Mouse (Mus musculus) thymus, adult 18-20 months (tissue): Measurements from ENCODE around the gene S100a4.
A peak's percentile ranks its signal among the peaks of the same experiment; 100 is the strongest.

Experiments
- DNase-seq, 2 experiments: peaks; one replicate each; pipeline ENCODE4 v3.0.0; 2022; ENCODE audit warnings: mixed read lengths in 2 of 2

The S100a4 gene

DNA sequence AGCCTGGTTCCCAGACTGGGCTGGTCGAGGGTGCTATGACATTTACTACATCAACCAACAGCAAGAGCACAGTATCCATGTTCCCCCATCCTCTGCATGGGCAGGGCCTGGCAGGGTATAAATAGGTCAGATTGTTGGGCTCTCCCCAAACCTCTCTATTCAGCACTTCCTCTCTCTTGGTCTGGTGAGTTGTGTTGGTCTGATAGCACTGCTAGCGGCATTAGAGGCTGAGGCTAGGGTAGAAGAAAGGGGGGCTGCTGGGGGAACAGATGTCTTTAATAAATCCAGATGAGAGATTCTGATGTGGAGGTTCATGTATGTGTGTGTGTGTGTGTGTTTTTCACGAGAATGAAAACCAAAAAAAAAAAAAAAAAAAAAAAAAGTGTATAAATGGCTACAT, at the start of gene S100a4:
TSS of gene S100a4 (plus strand) at position 149 of the 400 bp plus-strand sequence.
- no peak for DNase-seq

DNA sequence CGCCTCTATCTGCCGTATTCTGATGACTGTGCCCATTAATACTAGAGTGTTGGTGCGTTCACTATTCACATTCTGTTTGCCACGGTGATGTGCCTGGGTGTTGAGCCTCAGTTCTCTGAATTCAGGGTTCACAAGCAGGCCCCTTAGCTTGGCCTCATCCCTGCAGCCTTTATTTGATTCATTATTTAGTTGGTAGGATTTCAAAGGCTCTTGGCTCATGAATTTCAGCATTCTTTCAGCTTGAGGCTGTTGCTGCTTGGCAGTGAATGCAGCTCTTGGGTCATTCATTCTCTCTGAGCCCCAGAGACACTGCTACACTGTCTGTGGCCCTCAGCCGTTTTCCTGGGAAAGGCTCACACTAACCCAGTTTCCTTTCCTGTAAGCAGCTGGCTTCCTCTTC, 47.6 kb upstream of the S100a4 start:
- DNase-seq = no peak

DNA sequence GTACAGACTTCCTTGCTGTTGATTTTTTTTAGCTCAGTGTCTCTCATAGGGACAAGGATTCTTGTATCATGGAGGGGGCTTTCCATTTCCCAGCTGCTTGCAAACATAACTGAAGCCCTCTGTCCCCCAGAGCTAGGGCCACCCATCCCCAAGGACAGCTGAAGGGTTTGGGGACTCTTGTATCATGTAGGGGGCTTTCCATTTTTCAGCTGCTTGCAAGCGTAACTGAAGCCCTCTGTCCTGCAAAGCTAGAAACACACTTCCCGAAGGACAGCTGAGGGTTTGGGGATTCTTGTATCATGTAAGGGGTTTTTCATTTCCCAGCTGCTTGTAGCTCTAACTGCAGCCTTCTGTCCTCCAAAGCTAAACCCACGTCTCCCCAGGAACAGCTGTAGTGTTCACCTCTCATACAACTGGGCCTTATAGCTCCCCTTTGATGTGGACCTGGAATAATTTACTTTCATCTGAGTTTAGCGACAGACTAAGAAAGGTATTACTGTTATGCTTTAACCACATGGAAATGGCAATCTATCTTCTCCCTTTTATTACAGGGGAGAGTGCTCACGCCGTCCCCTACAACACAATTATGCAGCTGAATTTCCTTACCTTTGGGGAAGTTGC, 43.5 kb upstream of the S100a4 start, which contains the start of gene S100a3:
TSS of gene S100a3 (plus strand) at position 571 of the 621 bp plus-strand sequence.
- DNase-seq = no peak

- no peak for DNase-seq
Measured at GRCm38 (mm10) chr3:90574691-90575090, 28.9 kb upstream of the S100a4 start.

- no peak for DNase-seq
Measured at GRCm38 (mm10) chr3:90575320-90575719, 28.3 kb upstream of the S100a4 start.

- DNase-seq = no peak
Measured at GRCm38 (mm10) chr3:90576351-90577001, 27.1 kb upstream of the S100a4 start.

- DNase-seq = no peak
Measured at GRCm38 (mm10) chr3:90579433-90579832, 24.1 kb upstream of the S100a4 start.

GRCm38 (mm10) chr3:90581141-90581540, 22.4 kb upstream of the S100a4 start:
- DNase-seq = no peak

DNA sequence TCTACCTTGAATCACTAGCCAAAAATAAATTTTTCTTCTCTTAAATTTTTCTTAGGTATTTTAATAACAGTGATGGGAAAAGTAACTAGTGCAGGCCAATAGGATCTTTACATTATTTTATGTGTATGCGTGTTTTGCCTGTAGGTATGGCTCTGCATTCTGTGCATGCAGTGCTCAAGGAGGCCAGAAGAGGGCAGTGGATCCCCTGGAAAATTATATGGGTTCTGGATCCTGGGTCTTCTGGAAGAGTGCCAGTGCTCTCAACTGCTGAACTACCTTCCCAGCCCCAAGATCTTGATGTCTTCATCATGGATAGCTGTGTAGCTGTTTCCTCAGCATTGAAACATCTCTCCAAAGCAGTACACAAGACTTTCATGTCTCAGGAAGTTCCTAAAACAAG, 21.4 kb upstream of the S100a4 start:
- no peak for DNase-seq

GRCm38 (mm10) chr3:90582556-90582955, 21.0 kb upstream of the S100a4 start:
- DNase-seq = no peak

GRCm38 (mm10) chr3:90583893-90584292, 19.7 kb upstream of the S100a4 start:
- DNase-seq = no peak

DNA sequence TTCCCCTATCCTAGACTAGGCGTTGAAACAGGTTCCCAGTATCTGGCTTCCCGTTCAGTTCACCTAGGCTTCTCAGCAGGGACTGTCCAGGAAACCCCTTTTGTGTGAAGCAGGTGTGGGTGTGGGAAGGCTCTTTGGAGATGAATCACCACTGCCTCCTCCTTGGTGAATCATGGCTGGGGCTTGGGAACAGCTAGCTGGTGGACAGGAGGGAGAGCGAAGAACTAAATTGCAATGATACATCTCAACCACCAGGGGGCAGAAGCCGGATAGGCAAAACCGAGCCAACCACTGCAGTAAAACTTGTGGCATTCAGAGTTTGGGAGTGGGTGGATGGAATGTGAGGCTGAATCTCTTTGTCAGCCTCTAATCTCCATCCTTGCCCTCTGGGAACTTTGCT, 18.0 kb upstream of the S100a4 start:
- DNase-seq = peak; percentile 35 to 38

- peak; percentile 21 to 36 for DNase-seq
Measured at GRCm38 (mm10) chr3:90586016-90586643, 17.4 kb upstream of the S100a4 start.

DNA sequence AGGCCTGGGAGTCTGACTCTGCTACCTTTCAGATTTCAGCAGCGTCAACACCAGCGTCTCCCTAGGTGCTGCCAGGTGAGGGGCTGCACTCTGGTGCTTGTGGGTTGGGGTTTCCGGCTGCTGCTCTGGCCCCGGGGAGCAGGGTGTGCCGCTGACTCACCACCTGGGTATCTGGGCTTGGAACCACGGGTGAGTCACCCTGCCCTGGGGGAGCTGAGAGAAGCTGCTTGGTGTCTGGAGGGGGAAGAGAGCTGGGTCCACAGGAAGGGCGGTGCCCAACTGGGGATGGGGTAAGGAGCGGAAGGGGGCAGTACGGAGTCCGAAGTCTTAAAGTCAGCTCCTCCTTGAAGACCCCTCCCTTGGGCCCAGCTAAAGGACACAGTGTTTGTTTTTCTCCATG, 16.7 kb upstream of the S100a4 start:
- peak; percentile 86 to 91 for DNase-seq

GRCm38 (mm10) chr3:90587361-90588101, 16.0 kb upstream of the S100a4 start:
- DNase-seq = no peak

DNA sequence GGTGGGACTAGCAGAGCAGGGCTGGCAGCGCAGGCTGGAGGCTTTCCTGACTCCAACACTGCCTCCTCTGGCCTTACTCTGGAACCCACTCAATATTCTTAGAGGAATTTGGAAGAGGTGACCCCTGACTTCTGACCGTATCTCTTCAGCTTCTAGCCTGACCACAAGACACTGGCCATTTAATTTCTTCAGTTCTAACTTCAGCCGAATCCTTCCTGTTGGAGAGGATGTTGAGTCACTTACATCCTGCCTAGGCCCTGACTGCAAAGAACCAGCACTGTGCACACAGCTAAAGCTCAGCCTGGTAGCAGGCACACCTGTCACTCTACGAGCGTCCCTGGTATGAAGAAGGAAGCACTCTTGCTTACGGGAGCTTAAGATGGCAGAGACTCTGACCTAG, 14.2 kb upstream of the S100a4 start:
- DNase-seq = peak in 1 of 2 experiments; percentile 58

GRCm38 (mm10) chr3:90589947-90590346, 13.6 kb upstream of the S100a4 start, which contains the start of gene S100a2:
Gene S100a2 (plus strand): TSS chr3:90590247.
- no peak for DNase-seq

DNA sequence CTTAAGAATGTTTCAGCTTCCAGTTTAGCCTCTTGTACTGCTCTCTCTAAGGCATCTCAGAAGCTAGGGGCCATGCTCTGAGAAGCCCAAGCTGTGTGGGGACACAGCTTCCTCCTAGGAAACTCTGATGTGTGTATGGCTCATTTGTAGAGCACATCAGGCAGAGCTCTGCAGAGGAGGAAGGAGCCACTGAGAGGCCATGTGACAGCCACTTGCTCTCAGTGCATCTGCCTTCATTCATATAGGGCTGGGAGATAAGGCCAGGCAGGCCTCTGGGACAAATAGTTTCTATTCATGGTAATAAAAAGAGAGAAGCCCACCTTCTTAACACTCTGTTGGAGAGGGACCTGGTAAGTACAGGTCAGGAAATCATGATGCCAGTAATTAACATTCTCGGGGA, 9.1 kb upstream of the S100a4 start:
- DNase-seq = no peak

DNA sequence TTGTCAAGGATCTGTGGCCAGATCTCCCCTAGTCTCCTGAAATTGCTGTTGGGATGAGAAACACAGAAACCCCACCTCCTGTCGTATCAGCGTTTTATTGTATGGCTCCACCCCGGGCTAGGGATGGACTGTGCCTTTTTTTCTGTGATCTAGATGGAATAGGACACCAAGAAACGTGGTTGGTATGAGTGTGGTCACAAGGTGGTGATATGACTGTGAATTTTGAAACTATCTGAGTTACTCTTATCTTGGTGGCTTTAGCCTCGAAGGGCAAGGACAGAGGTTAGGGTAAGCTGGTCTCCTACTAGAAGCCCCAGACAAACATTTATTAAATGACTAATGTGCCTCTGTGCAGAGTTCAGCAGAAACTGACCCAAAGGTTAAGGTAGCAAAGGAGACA, 8.0 kb upstream of the S100a4 start:
- no peak for DNase-seq

- no peak for DNase-seq
Measured at GRCm38 (mm10) chr3:90596810-90597209, 6.8 kb upstream of the S100a4 start.

DNA sequence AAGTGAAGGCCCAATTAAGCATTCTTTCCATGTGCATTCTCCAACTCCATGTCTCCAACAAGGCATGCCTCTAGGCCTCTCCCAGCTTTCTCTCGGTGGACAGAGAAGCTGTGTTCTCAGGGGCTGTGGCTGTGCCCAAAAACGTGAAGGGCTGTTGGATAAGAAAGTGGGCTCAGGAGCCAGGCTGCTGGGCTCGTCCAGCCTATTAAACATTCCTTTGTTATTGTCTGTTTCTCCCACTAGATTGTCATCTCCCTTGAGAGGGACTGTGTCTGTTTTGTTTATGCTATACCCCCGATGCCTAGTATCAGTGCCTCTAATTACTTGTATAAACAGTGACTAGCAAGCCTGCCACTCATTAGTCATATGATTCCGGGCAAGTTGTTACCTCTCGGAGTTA, 5.8 kb upstream of the S100a4 start:
- DNase-seq = no peak

DNA sequence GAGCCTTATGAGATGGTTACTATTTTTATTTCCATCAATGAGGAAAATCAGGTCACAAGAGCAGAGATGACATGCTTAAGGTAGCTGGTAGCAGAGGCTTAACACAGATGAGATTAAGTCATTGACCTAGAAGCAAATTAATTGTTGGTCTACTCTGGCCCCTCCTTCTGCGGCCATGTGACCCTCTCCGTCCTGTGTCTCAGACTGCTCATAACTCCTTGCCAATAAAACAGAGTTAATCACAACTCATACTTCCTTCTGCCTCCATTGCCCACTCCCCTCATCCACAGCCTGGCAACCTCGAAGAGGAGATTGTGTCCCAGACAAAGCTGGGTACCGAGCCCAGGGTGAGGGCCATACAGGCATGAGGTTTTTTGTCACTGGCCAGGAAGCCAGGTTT, 5.4 kb upstream of the S100a4 start:
- no peak for DNase-seq

GRCm38 (mm10) chr3:90599401-90599800, 4.2 kb upstream of the S100a4 start:
- DNase-seq = no peak
